Mouse (Mus musculus) midbrain, embryonic 16.5 days (tissue): ENCODE results near the gene Ndufs3. TPM values are rescaled to one million over a fixed set of nuclear protein-coding genes. Genes with fewer than 3 reads are reported as not detected.
A peak's percentile ranks its signal among the peaks of the same experiment; 100 is the strongest.

Source experiments
- ATAC-seq: fragments of 200-750 bp; cut with Nextera tagmentation; 2 replicates; pipeline ENCODE4 v1.8.0; 2017; ENCODE audit warnings: moderate TSS enrichment
- H3K27ac ChIP-seq: fragments of 300-500 bp; sonication (generic); 2 replicates; pipeline ENCODE4 v1.5.1; 2014; ENCODE audit warnings: mild to moderate bottlenecking, low read length, mixed read lengths
- H3K27me3 ChIP-seq: fragments of 300-500 bp; sonication (generic); 2 replicates; pipeline ENCODE4 v1.6.1; 2014; ENCODE audit warnings: low read depth, low read length, mixed read lengths; ENCODE audit not compliant: control insufficient read depth, insufficient read depth
- H3K36me3 ChIP-seq: fragments of 300-500 bp; sonication (generic); 2 replicates; pipeline ENCODE4 v1.6.1; 2014; ENCODE audit warnings: mild to moderate bottlenecking, low read length, moderate library complexity, mixed read lengths; ENCODE audit not compliant: control insufficient read depth, insufficient read depth
- H3K4me1 ChIP-seq: fragments of 300-500 bp; sonication (generic); 2 replicates; pipeline ENCODE4 v1.6.1; 2014; ENCODE audit warnings: mild to moderate bottlenecking, low read length, mixed read lengths; ENCODE audit not compliant: control insufficient read depth, insufficient read depth
- H3K4me2 ChIP-seq: fragments of 300-500 bp; sonication (generic); 2 replicates; pipeline ENCODE4 v1.6.1; 2014; ENCODE audit warnings: mild to moderate bottlenecking, low read length, mixed read lengths
- H3K4me3 ChIP-seq: fragments of 300-500 bp; sonication (generic); 2 replicates; pipeline ENCODE4 v1.5.1; 2014; ENCODE audit warnings: low read depth, mild to moderate bottlenecking, low read length, moderate library complexity, mixed read lengths
- H3K9ac ChIP-seq: fragments of 300-500 bp; sonication (generic); 2 replicates; pipeline ENCODE4 v1.6.1; 2014; ENCODE audit warnings: low read depth, low read length, mixed read lengths
- H3K9me3 ChIP-seq: fragments of 300-500 bp; sonication (generic); replicated peaks from 2 replicates; pipeline ENCODE4 v1.6.1; 2014; ENCODE audit warnings: mild to moderate bottlenecking, low read length, mixed read lengths; ENCODE audit not compliant: control insufficient read depth, poor library complexity, severe bottlenecking
- WGBS: fragments of 180-500 bp; shearing (Covaris S2); extraction: QIAGEN DNeasy Blood & Tissue Kit; methylation state at CpG from one replicate; pipeline ENCODE4 v1.1.7; 2014; 5-methylcytosine and 5-hydroxymethylcytosine counted together
- polyA plus RNA-seq: library from polyadenylated mRNA; unstranded; fragments of >200 nt; fragmentation: Nextera tagmentation; extraction: Ambion mirVana; gene quantifications from 2 replicates; pipeline ENCODE4 v1.2.1, GENCODE M21; 2015

Gene Ndufs3
- polyA plus RNA-seq, 1 experiment from 2014 or later, result 208 TPM

DNA sequence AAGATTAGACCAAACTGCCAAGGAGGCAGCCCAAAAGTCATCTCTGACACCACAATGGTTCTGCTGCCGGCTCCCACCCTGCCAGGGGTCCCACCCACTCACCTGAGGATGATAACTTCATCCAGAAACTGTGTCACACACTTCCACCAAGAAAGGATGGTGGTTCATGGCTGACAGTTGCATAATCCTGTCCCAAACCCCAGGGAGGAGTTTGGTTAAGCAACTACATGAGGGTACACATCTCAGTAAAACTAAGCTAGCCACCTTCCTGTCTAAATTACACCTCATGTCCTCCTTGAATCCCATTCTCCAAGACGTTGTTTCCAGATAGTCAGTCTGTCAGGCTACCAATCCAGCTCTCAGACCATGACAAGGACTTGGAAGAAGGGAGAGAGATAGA lies 27.6 kb upstream of the Ndufs3 start:
- no peak overlapping the region for H3K4me2 ChIP-seq
- no peaks in the 10 kb centered on the region for H3K27me3 ChIP-seq

DNA sequence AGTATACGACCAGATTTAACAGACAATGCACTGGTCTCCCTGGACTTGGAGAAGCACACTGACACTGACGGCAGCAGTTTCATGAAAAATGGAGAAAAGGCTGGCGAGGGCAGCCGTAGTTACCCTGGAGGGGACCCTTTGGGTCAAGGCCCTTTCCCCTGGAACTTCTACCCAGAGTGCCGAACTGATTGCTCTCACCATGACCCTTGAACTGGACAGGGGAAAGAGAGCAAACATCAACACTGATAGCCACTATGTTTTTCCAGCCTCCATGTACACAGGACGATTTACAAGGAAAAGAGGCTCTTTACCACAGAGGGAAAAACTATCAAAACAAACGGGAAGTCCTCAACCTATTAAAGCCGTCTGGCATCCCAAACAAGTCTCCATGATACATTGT lies 27.2 kb upstream of the Ndufs3 start:
- ATAC-seq, result no peak
- no peaks in the 10 kb centered on the region for H3K36me3 ChIP-seq
- H3K27me3 ChIP-seq, result no peaks in the 10 kb centered on the region
- H3K4me3 ChIP-seq, result no peak overlapping the region
- no peak overlapping the region for H3K9ac ChIP-seq
- WGBS, result 85% methylated on average over 8 of the region's 8 CpGs
- no peaks in the 10 kb centered on the region for H3K9me3 ChIP-seq
- no peak overlapping the region for H3K27ac ChIP-seq
- H3K4me1 ChIP-seq, result no peaks in the 10 kb centered on the region
- H3K4me2 ChIP-seq, result no peak overlapping the region

More for the DNA sequence above, 27.6 kb upstream of the Ndufs3 start:
- H3K9ac ChIP-seq, result no peak overlapping the region
- no peak overlapping the region for H3K27ac ChIP-seq
- no peaks in the 10 kb centered on the region for H3K4me1 ChIP-seq
- H3K4me3 ChIP-seq, result no peak overlapping the region
- no peaks in the 10 kb centered on the region for H3K36me3 ChIP-seq
- no peaks in the 10 kb centered on the region for H3K9me3 ChIP-seq
- 74% methylated on average over 2 of the region's 2 CpGs for WGBS
- no peak for ATAC-seq

DNA sequence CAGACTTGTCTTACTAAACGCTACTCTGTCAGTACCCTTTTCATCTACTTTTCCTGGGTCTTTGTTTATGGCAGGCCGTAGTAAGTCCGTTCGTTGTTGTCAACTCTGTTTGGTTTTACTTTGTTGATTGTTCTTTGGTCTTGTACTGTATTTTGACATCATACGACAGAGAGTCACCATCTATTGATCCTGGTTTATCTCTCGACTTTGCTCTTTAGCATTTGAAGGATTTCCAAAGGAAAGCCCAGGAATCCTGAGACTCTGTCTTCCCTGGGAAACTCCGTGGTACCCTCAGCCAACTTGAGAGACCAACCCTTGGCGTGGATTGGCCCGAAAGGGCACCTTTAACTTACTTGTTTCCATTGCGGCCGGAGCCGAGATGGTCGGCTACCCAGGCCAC lies 23.9 kb upstream of the Ndufs3 start:
- no peak overlapping the region for H3K9ac ChIP-seq
- H3K4me1 ChIP-seq, result no peaks in the 10 kb centered on the region
- no peaks in the 10 kb centered on the region for H3K27me3 ChIP-seq
- no peak overlapping the region for H3K4me3 ChIP-seq
- no peak overlapping the region for H3K4me2 ChIP-seq
- no peak for ATAC-seq
- H3K36me3 ChIP-seq, result no peaks in the 10 kb centered on the region
- WGBS, result 86% methylated on average over 13 of the region's 13 CpGs
- no peak overlapping the region for H3K27ac ChIP-seq
- H3K9me3 ChIP-seq, result no peaks in the 10 kb centered on the region

DNA sequence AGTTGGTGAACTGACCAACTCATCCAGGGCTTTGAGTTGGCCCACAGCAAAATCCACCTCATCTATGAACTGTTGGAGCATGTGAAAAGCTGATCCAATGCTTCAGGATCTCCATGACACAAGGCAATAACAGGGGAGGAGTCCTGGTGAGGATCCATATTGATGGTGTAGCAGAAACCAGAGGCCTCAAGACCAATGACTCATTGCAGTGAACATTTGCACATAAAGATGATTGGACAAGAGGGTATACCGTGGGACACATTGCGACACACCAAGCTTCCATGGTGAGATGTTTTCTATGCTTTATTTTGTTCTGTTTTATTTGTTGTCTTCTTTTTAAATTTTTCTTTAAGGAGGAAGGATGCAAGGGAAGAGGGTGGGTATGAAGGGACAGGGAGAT lies 18.0 kb upstream of the Ndufs3 start:
- Histone ChIP-seq H3K4me1 (peaks cover 5% of the 10 kb centered on the region), H3K27ac (no peak overlapping the region), H3K36me3 (no peaks in the 10 kb centered on the region), H3K9me3 (no peaks in the 10 kb centered on the region), H3K4me3 (no peak overlapping the region), H3K4me2 (no peak overlapping the region), H3K27me3 (no peaks in the 10 kb centered on the region), H3K9ac (no peak overlapping the region)
- WGBS, result 90% methylated on average over 2 of the region's 2 CpGs
- ATAC-seq, result no peak

DNA sequence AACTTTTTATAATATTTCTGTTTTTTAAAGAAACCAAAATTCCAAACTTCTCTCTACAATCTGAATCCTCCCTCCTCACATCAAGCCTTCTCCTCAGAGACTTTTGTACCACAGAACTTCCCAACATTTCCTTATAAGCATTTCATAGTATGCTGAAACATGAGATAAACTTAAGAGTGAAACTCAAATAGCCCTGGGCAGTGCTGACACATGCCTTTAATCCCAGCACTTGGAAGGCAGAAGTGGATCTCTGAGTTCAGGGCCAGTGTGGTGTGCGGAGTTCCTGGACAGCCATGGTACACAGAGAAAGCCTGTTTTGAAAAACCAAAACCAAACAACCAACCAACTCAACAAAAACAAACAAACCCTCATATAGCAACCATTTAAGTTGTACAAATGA lies 16.6 kb upstream of the Ndufs3 start:
- no peak for ATAC-seq
- no peak overlapping the region for H3K27ac ChIP-seq
- H3K4me1 ChIP-seq, result peaks cover 13% of the 10 kb centered on the region
- H3K4me3 ChIP-seq, result no peak overlapping the region
- no peak overlapping the region for H3K4me2 ChIP-seq
- no peaks in the 10 kb centered on the region for H3K9me3 ChIP-seq
- no peaks in the 10 kb centered on the region for H3K36me3 ChIP-seq
- no peaks in the 10 kb centered on the region for H3K27me3 ChIP-seq
- H3K9ac ChIP-seq, result no peak overlapping the region
- 85% methylated on average over 1 of the region's 1 CpGs for WGBS

DNA sequence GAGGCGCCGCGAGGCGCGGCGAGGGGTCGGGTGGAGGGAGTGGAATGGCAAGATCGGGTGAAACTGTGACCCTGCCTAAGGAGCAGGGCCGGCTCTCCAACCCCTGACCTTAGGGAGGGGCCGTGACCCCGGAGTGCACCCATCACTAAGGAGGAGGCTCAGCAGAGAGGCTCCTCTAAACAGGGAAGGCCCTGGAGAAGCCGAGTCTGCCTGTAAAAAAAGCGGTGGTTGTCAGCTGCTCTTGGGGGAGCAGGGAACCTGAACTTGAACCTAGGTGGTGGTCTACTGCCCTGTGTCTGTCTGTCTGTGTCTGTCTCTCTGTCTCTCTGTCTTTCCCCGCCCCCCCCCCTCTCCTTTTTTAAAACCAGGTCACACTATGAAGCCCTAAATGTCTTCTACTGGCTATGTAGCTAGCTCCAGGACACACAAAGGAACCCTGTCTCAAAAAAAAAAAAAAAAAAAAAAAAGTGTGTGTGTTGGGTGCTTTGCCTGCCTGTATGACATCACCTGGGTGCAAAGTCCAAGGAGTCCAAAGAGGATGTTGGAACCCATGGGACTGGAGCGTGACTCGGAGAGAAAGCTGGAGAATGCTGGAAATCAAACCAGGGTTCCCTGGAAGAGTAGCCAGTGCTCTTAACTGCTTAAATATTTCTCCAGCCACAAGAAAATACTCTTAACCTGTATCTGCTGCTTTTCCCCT lies 13.5 kb upstream of the Ndufs3 start:
- Histone ChIP-seq H3K9ac (peak overlapping the region; percentile 98), H3K4me3 (peak overlapping the region; percentile 60), H3K36me3 (no peaks in the 10 kb centered on the region), H3K4me1 (peaks cover 22% of the 10 kb centered on the region), H3K27ac (peak overlapping the region; percentile 94), H3K4me2 (peak overlapping the region; percentile 92), H3K9me3 (no peaks in the 10 kb centered on the region), H3K27me3 (no peaks in the 10 kb centered on the region)
- peak; percentile 53 for ATAC-seq
- WGBS, result 11% methylated on average over 16 of the region's 16 CpGs

DNA sequence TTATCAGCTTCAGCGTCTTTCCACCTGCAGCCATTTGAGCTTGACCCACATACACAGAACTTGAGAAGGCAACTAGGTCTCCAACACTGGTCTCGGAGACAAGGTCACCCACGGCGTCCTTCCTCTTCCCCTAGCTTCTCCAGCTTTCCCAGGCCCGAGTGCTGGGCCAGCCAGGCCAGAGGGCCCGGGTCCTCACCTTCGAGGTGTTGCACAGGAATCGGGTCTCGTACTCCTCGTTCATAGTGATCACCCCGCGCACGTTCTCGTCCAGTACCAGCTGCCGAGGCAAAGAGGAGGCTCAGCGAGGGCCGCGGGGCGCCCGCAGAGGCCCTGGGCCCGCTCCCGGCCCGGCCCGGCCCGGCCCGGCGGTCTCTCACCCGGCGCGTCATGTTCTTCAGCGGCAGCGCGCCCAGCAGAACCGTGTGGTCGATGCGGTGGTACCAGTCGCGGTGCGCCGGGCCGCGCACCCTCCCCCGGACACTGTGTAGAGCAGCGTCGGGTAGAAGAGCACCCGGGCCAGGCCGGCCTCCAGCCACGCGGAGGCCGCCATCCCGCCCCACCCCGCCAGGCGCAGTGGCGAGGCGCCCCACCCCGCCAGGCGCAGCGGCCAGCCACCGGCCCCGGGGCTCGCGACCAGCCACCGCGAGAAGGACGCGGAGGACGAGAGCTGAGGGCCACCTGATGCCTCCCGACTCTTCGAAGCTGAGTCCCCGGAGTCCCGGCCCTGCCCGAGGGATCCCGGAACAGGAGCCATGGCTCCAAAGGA lies 12.8 kb upstream of the Ndufs3 start:
- Histone ChIP-seq H3K4me2 (peak overlapping the region; percentile 92), H3K9me3 (no peaks in the 10 kb centered on the region), H3K27ac (peak overlapping the region; percentile 94), H3K4me3 (peak overlapping the region; percentile 60), H3K27me3 (no peaks in the 10 kb centered on the region), H3K9ac (peak overlapping the region; percentile 98), H3K4me1 (peaks cover 22% of the 10 kb centered on the region), H3K36me3 (peaks cover 3% of the 10 kb centered on the region; the same call in 1 of the 2 replicates)
- WGBS, result under 1% methylated on average over 71 of the region's 73 CpGs
- peak; percentile 90 for ATAC-seq

DNA sequence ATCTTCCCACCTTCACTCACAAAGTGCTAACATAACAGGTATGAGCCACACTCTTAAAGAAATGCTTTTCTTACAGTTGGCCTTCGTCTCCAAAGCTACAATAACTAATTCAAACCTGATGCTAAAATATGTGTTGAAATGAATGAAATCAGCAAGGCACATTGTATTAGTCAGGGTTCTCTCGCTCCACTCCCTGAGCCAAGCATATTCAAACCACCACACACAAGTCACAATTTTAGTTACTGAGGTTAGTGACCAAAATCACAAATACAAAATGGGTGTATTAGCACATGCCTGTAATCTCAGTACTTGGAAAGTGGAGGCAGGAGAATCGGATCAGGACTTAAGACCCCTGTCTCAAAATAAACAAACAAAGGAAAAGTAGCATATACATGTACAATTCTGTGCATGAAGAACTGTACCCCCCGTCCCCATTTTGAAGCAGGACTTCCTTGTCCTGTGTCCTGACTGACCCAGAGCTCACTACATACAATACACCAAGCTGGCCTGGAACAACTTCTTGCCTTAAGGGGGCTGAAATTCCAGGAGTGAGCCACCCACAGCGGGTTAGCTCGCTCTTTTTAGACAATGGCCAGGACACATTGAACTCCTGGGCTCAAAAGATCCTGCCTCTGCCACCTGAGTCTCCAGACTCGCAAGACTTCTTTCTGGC lies 12.1 kb upstream of the Ndufs3 start:
- Histone ChIP-seq H3K9ac (peak overlapping the region; percentile 98), H3K4me2 (peak overlapping the region; percentile 92), H3K36me3 (peaks cover 3% of the 10 kb centered on the region), H3K4me3 (peak overlapping the region; percentile 60), H3K27ac (peak overlapping the region; percentile 94), H3K9me3 (no peaks in the 10 kb centered on the region), H3K4me1 (peaks cover 22% of the 10 kb centered on the region), H3K27me3 (no peaks in the 10 kb centered on the region)
- WGBS, result 25% methylated on average over 7 of the region's 7 CpGs
- ATAC-seq, result peak; percentile 22; the same call in 1 of the 2 replicates

DNA sequence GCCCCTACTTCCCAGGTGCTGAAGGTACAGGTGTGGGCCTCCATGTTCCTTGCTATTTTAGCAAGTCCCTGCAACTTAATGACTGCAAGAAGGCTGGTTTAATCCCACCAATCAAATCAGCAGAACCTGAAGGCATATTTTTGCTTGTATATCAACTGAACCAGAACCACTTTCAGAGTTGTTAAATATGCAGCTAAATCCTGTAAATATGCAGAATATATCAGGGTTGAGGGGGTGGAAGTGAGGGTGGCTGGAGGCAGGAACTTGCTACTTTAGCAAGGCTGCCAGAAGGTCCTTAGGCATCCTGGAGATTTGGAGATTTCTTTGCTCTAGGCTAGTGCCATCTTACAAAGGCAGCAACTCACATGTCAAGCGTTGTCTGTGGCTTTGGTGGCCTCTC lies 10.9 kb upstream of the Ndufs3 start:
- H3K9ac ChIP-seq, result peak overlapping the region; percentile 35; the same call in 1 of the 2 replicates
- no peak for ATAC-seq
- H3K4me3 ChIP-seq, result no peak overlapping the region
- H3K27me3 ChIP-seq, result no peaks in the 10 kb centered on the region
- H3K4me2 ChIP-seq, result peak overlapping the region; percentile 92; the same call in 1 of the 2 replicates
- 76% methylated on average over 1 of the region's 1 CpGs for WGBS
- no peaks in the 10 kb centered on the region for H3K9me3 ChIP-seq
- H3K27ac ChIP-seq, result no peak overlapping the region
- peaks cover 10% of the 10 kb centered on the region for H3K36me3 ChIP-seq
- H3K4me1 ChIP-seq, result peaks cover 22% of the 10 kb centered on the region
